Mouse (Mus musculus) left cerebral cortex, postnatal 36 days (tissue): ENCODE results near the gene Smn1. TPM values are rescaled to one million over a fixed set of nuclear protein-coding genes. Genes with fewer than 3 reads are reported as not detected.
"Not testable (repeated sequence)": the region's sequence is repeated elsewhere in the genome, so short reads cannot be mapped to it uniquely, and the experiment has no call there.

Source experiments
- DNase-seq, 2 experiments: peaks; one replicate each; pipeline ENCODE4 v3.0.0; 2021 to 2022; ENCODE audit warnings: low spot score in 2 of 2, mixed read lengths in 1 of 2
- intact Hi-C: fragments of 180-260 bp; cut with DNase I; formaldehyde crosslinking; loops from one replicate; pipeline ENCODE4 v1.15.1; 2025
- total RNA-seq, 2 experiments: library from RNA; stranded (reverse); gene quantifications; 2 replicates each; pipeline ENCODE4 v1.2.3; 2021

Gene Smn1
- 10 to 100 TPM; 36.8 to 41.3 TPM for total RNA-seq

- intact Hi-C loops, result loop anchor here (2.0 to 5.0 kb wide), 2 partner anchors 14 to 523 kb away; no protein-coding TSS in a partner anchor
Observed at GRCm38 (mm10) chr13:100124423-100125257, at the start of gene Smn1. Gene Smn1, plus strand, starts transcription at chr13:100124852.

GRCm38 (mm10) chr13:100098808-100099207, 25.8 kb upstream of the Smn1 start:
- intact Hi-C loops, result no loop called here

More at GRCm38 (mm10) chr13:100124423-100125257, at the start of gene Smn1:
- DNase-seq, result peak; percentile 97 to 98

DNA sequence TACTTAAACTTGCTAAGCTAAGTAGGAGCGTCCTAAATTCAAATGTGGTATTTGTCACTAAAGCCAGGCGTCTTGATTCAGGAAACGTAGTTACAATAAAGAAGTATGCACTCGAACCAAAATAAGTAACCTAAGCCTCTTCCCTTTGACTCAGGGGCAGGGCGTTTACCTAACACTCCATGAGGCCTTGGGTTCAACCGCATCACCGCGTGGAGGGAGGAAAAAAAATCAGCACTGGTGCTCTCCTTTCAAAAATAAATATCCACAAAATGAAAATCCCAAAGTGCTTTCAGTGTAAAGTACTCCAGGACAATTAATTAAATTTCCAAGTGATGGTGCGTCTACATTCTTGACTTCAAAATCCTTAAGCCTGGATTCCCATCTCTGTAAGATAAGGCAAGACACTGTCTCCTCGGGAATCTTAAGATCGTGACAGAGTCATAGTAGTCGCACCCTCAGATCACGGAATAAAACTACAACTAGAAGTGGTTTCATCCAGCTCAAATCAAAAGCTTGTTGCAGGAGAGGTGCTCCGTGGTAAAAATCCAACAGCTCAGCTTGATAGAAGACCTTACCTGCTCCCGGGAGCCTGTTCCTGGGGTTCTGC, 21.5 kb upstream of the Smn1 start:
- intact Hi-C loops, result loop anchor here (10.0 kb wide), 1 partner anchor 552 kb away; the partner anchor contains the start of genes Ak6, Rad17 and Taf9
- DNase-seq, result no peak

More at GRCm38 (mm10) chr13:100098808-100099207, 25.8 kb upstream of the Smn1 start:
- no peak for DNase-seq

- intact Hi-C loops, result loop anchor here (10.0 kb wide), 1 partner anchor 551 kb away; the partner anchor contains the start of genes Ak6, Rad17 and Taf9
- DNase-seq, result peak; percentile 95 to 96
Observed at GRCm38 (mm10) chr13:100103748-100104254, 20.9 kb upstream of the Smn1 start, which contains the start of gene Bdp1. Gene Bdp1, minus strand, starts transcription at chr13:100104070.

DNA sequence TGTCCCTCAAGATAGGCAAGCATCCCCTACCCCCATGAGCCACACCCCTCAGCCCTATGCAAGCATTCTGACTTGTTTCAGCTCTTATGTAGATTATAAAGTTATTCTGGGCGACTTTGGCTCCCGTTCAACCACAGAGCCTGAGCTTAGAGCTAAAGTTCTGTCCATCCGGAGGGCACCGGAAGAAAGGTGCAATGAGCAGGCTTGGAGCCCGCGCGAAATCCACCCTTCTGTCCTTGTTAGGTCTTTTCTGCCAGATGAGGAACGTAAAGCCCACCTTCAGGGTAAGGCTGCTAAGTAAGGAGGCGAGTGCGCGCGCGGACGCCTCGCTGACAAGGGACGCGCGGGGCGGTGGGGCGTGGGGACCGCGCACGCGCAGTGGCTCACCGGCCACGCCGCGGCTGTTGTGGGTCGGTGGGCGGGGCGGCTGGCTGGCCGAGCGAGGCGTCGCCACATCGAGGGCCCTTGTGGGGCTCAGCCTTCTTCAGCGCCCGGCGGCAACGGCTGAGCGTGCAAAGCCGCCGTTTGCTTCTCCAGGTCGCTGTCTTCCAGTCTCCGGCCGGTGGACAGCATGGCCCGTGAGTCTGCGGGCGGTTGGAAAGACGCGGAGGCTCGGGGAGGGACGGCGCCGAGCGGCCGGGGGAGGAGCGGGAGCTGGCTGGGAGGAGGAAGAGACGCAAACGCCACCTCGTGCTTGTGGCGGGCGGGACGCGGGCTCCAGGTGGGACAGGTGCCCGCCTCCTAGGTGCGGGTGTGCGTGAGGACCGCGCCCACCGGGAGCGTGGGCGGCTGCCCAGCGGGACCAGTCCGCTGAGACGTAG, 16.8 kb upstream of the Smn1 start, which contains the start of gene Serf1:
Gene Serf1, plus strand, starts transcription at position 361 of the 821 bp plus-strand sequence.
- intact Hi-C loops, result loop anchor here (10.0 kb wide), 1 partner anchor 547 kb away; the partner anchor contains the start of genes Ak6, Rad17 and Taf9
- DNase-seq, result peak; percentile 85 to 90

DNA sequence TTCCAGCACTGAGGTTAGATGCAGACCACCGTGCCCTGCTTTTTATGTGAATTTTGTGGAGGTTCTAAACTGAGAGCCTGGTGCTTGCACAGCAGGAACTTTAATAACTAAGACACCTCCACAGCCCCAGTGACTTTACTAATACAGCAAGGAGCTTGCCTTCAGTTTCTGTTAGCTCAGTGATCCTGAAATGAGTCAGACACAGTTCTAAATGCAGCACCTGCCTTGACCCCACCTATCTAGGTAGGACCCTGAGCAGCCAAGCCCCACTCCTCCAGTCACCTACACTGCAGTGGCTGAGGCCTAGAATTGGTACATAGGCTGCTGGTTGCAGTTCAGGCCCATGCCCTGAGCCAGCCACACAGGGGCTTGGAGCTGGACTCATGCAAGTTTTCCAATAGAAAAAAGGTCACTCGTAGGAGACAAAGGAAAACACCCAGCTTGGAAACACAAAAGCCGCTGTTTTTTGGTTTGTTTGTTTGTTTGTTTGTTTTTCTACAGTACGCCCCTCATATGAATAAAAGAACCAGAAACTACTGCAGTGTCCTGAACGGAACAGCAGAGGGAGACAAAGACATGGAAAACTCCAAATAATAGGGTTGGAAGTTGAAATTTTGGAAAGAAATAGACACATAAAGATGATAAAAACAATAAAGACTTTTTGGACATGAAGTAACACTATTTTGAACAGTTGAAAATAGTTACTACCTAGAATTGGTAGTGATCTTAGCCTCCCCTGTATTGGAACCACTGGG, 12.3 kb upstream of the Smn1 start:
- no peak for DNase-seq
- intact Hi-C loops, result loop anchor here (5.0 kb wide), 1 partner anchor 280 kb away; no protein-coding TSS in a partner anchor

GRCm38 (mm10) chr13:100123970-100124369, 682 bp upstream of the Smn1 start:
- intact Hi-C loops, result loop anchor here (2.0 kb wide), 1 partner anchor 13 kb away; no protein-coding TSS in a partner anchor
- DNase-seq, result no peak

GRCm38 (mm10) chr13:100125258-100125643, 599 bp downstream of the Smn1 start:
- DNase-seq, result no peak
- intact Hi-C loops, result loop anchor here (2.0 to 5.0 kb wide), 2 partner anchors 14 to 522 kb away; no protein-coding TSS in a partner anchor

- no peak for DNase-seq
- intact Hi-C loops, result no loop called here
Observed at GRCm38 (mm10) chr13:100141646-100142314, 17.1 kb downstream of the Smn1 start.

GRCm38 (mm10) chr13:100152659-100153058, 28.0 kb downstream of the Smn1 start:
- intact Hi-C loops, result no loop called here
- no peak for DNase-seq

DNA sequence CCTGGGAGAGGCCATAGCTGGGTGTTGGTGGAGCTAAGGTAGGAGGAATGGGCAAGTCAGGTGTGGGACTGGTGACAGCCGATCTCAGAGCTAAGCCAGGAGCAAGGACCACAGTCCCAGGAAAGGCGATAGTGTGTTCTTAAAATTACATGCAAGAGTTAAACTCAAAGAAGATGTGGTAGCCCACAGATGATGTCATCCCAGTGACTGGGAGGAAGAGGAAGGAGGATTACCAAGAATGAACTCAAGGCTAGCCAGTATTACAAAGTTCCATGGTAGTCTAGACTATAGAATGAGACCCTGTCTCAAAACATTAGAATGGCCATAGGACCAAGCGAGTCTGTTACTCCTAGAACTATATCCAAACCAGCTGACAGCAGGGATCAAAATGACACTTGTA, 32.0 kb downstream of the Smn1 start:
- intact Hi-C loops, result no loop called here

GRCm38 (mm10) chr13:100161171-100161870, 36.7 kb downstream of the Smn1 start:
- DNase-seq, intact Hi-C loops: not testable (repeated sequence)

More for the DNA sequence above, 32.0 kb downstream of the Smn1 start:
- no peak for DNase-seq

- intact Hi-C loops, DNase-seq: not testable (repeated sequence)
Observed at GRCm38 (mm10) chr13:100162467-100162866, 37.8 kb downstream of the Smn1 start.

- intact Hi-C loops, DNase-seq: not testable (repeated sequence)
Observed at GRCm38 (mm10) chr13:100166378-100166777, 41.7 kb downstream of the Smn1 start.

DNA sequence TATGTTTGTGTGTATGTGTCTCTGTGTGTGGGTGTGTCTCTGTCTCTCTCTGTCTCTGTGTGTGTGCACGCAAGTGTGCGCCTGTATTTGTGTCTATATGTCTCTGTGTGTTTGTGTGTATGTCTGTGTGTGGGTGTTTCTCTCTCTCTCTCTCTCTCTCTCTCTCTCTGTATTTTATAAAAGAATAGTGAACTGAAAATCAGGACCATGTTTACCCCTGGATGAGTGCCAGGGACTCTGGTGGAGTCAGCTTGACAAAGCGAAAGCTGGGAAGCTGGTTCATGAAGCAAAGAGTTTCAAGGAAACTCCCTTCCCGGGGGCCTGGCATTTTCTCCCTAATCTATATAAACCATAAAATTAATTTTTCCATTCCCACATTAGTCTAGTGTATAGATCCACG, 49.7 kb downstream of the Smn1 start:
- DNase-seq, intact Hi-C loops: not testable (repeated sequence)

GRCm38 (mm10) chr13:100183111-100183510, 58.5 kb downstream of the Smn1 start:
- DNase-seq, result not testable (repeated sequence)
- intact Hi-C loops, result loop anchor here (10.0 kb wide), 1 partner anchor 192 kb away; no protein-coding TSS in a partner anchor
